Mouse (Mus musculus): ENCODE results near the gene Ubl7.
A peak's percentile ranks its signal among the peaks of the same experiment; 100 is the strongest.

Ubl7 gene

GRCm38 (mm10) chr9:57921491-57922060 is 10.8 kb downstream of the Ubl7 start:
- DNase-seq (ENCODE audit: low read depth, low spot score) = no peak

GRCm38 (mm10) chr9:57922381-57922780 is 11.6 kb downstream of the Ubl7 start:
- peak; percentile 30 for DNase-seq (ENCODE audit: low read depth, low spot score)

- DNase-seq (ENCODE audit: low read depth, low spot score) = no peak
These were observed 12.3 kb downstream of the Ubl7 start for GRCm38 (mm10) chr9:57923046-57923445.

- no peak for DNase-seq (ENCODE audit: low read depth, low spot score)
These were observed 20.5 kb downstream of the Ubl7 start for GRCm38 (mm10) chr9:57931166-57931767.

- DNase-seq (ENCODE audit: low read depth, low spot score) = no peak
These were observed 21.5 kb downstream of the Ubl7 start for GRCm38 (mm10) chr9:57932253-57932652.

- DNase-seq (ENCODE audit: low read depth, low spot score) = no peak
These were observed 22.2 kb downstream of the Ubl7 start for GRCm38 (mm10) chr9:57932831-57933602.

GRCm38 (mm10) chr9:57935683-57936437 is 25.1 kb downstream of the Ubl7 start:
- peak; percentile 87 for DNase-seq (ENCODE audit: low read depth, low spot score)

GRCm38 (mm10) chr9:57937171-57937570 is 26.4 kb downstream of the Ubl7 start:
- DNase-seq (ENCODE audit: low read depth, low spot score) = no peak

GRCm38 (mm10) chr9:57937651-57938050 is 26.9 kb downstream of the Ubl7 start:
- DNase-seq (ENCODE audit: low read depth, low spot score) = no peak

- DNase-seq (ENCODE audit: low read depth, low spot score) = no peak
These were observed 27.7 kb downstream of the Ubl7 start for GRCm38 (mm10) chr9:57938225-57939055.

- DNase-seq (ENCODE audit: low read depth, low spot score) = peak; percentile 82
These were observed 28.9 kb downstream of the Ubl7 start, which contains the start of gene Sema7a for GRCm38 (mm10) chr9:57939431-57940348. Sema7a (plus strand) TSS chr9:57940112.

GRCm38 (mm10) chr9:57940349-57940794 is 29.6 kb downstream of the Ubl7 start:
- DNase-seq (ENCODE audit: low read depth, low spot score) = peak; percentile 69

GRCm38 (mm10) chr9:57940861-57941638 is 30.3 kb downstream of the Ubl7 start:
- peak; percentile 73 for DNase-seq (ENCODE audit: low read depth, low spot score)

GRCm38 (mm10) chr9:57942039-57942438 is 31.3 kb downstream of the Ubl7 start:
- DNase-seq (ENCODE audit: low read depth, low spot score) = no peak

GRCm38 (mm10) chr9:57943067-57943466 is 32.3 kb downstream of the Ubl7 start:
- no peak for DNase-seq (ENCODE audit: low read depth, low spot score)

GRCm38 (mm10) chr9:57944572-57944971 is 33.8 kb downstream of the Ubl7 start:
- peak; percentile 70 for DNase-seq (ENCODE audit: low read depth, low spot score)

GRCm38 (mm10) chr9:57945771-57946616 is 35.2 kb downstream of the Ubl7 start:
- DNase-seq (ENCODE audit: low read depth, low spot score) = no peak

GRCm38 (mm10) chr9:57947381-57948030 is 36.7 kb downstream of the Ubl7 start:
- no peak for DNase-seq (ENCODE audit: low read depth, low spot score)

All from R1 (cell line).